Mouse (Mus musculus) bone marrow, adult 2 months (tissue): ENCODE results near the gene Flt4. TPM values are rescaled to one million over a fixed set of nuclear protein-coding genes. Genes with fewer than 3 reads are reported as not detected.
A peak's percentile ranks its signal among the peaks of the same experiment; 100 is the strongest.

ENCODE experiments used
- H3K27ac ChIP-seq: fragments of 200-500 bp; 2 replicates; pipeline ENCODE4 v1.5.1; 2012; ENCODE audit warnings: low read depth, mild to moderate bottlenecking, control low read depth, inconsistent platforms, low read length; ENCODE audit not compliant: control insufficient read depth, poor library complexity, insufficient read depth
- H3K4me1 ChIP-seq: fragments of 200-500 bp; 2 replicates; pipeline ENCODE4 v1.6.1; 2011; ENCODE audit warnings: low read length; ENCODE audit not compliant: control insufficient read depth, insufficient read depth
- H3K4me3 ChIP-seq: fragments of 200-500 bp; replicated peaks from 2 replicates; pipeline ENCODE3; 2011; ENCODE audit warnings: mild to moderate bottlenecking, low read depth, low read length, control low read depth; ENCODE audit not compliant: control insufficient read depth
- CTCF ChIP-seq: fragments of 200-500 bp; IDR thresholded peaks from 2 replicates; pipeline ENCODE4 v1.5.1; 2011; ENCODE audit warnings: low read length, control low read depth; ENCODE audit not compliant: control insufficient read depth, insufficient read depth
- POLR2A ChIP-seq: fragments of 200-500 bp; IDR thresholded peaks from 2 replicates; pipeline ENCODE4 v1.6.1; 2011; ENCODE audit warnings: low read depth, mild to moderate bottlenecking, control low read depth, low read length, borderline replicate concordance; ENCODE audit not compliant: control insufficient read depth
- WGBS: fragments of 180-500 bp; shearing (Covaris S2); methylation state at CpG from one replicate; pipeline ENCODE4 v1.1.7; 2018; 5-methylcytosine and 5-hydroxymethylcytosine counted together
- polyA plus RNA-seq: library from polyadenylated mRNA; stranded (reverse); fragments of >200 nt; gene quantifications from 2 replicates; pipeline ENCODE4 v1.2.4, GENCODE M21; 2011; ENCODE audit warnings: low replicate concordance; ENCODE audit not compliant: missing spikeins, insufficient read depth, insufficient read length

Gene Flt4
- polyA plus RNA-seq, 1 experiment = 4.9 TPM

GRCm38 (mm10) chr11:49632256-49632655, 23.2 kb downstream of the Flt4 start:
- TF ChIP-seq CTCF (no peak), POLR2A (no peak)
- H3K4me3 ChIP-seq = no peak overlapping the region
- H3K4me1 ChIP-seq = no peaks in the 10 kb centered on the region
- H3K27ac ChIP-seq = no peak overlapping the region
- 9% methylated on average over 2 of the region's 2 CpGs for WGBS

- Histone ChIP-seq H3K4me1 (no peaks in the 10 kb centered on the region), H3K4me3 (no peak overlapping the region), H3K27ac (no peak overlapping the region)
- 58% methylated on average over 22 of the region's 22 CpGs for WGBS
- TF ChIP-seq CTCF (no peak), POLR2A (no peak)
These were observed 25.0 kb downstream of the Flt4 start for GRCm38 (mm10) chr11:49634101-49634500.

GRCm38 (mm10) chr11:49635671-49636070, 26.6 kb downstream of the Flt4 start:
- Histone ChIP-seq H3K4me3 (no peak overlapping the region), H3K27ac (no peak overlapping the region), H3K4me1 (no peaks in the 10 kb centered on the region)
- 65% methylated on average over 6 of the region's 6 CpGs for WGBS
- TF ChIP-seq CTCF (no peak), POLR2A (no peak)

- Histone ChIP-seq H3K27ac (no peak overlapping the region), H3K4me3 (no peak overlapping the region), H3K4me1 (no peaks in the 10 kb centered on the region)
- TF ChIP-seq CTCF (peak; percentile 53), POLR2A (no peak)
- WGBS = 31% methylated on average over 11 of the region's 11 CpGs
These were observed 27.4 kb downstream of the Flt4 start for GRCm38 (mm10) chr11:49636449-49636848.

GRCm38 (mm10) chr11:49645677-49646076, 36.6 kb downstream of the Flt4 start:
- no peak for TF ChIP-seq POLR2A
- no peak for TF ChIP-seq CTCF
- Histone ChIP-seq H3K4me3 (no peak overlapping the region), H3K4me1 (no peaks in the 10 kb centered on the region), H3K27ac (no peak overlapping the region)
- 40% methylated on average over 8 of the region's 8 CpGs for WGBS

GRCm38 (mm10) chr11:49650113-49650993, 41.3 kb downstream of the Flt4 start:
- no peak overlapping the region for H3K4me3 ChIP-seq

GRCm38 (mm10) chr11:49650994-49651761, 42.1 kb downstream of the Flt4 start:
- Histone ChIP-seq H3K4me1 (no peaks in the 10 kb centered on the region; the same call in 1 of the 2 replicates), H3K27ac (no peak overlapping the region), H3K4me3 (no peak overlapping the region)
- WGBS = 55% methylated on average over 16 of the region's 16 CpGs
- TF ChIP-seq CTCF (no peak), POLR2A (no peak)

More at GRCm38 (mm10) chr11:49650113-49650993, 41.3 kb downstream of the Flt4 start:
- 64% methylated on average over 18 of the region's 18 CpGs for whole genome bisulfite sequencing
- Histone ChIP-seq H3K27ac (no peak overlapping the region), H3K4me1 (no peaks in the 10 kb centered on the region; the same call in 1 of the 2 replicates)
- no peak for TF ChIP-seq CTCF
- no peak for TF ChIP-seq POLR2A

- Histone ChIP-seq H3K27ac (no peak overlapping the region), H3K4me1 (no peaks in the 10 kb centered on the region; the same call in 1 of the 2 replicates), H3K4me3 (no peak overlapping the region)
- WGBS = 60% methylated on average over 10 of the region's 10 CpGs
- TF ChIP-seq POLR2A = no peak
- no peak for TF ChIP-seq CTCF
These were observed 42.8 kb downstream of the Flt4 start for GRCm38 (mm10) chr11:49651762-49652322.
